Mouse (Mus musculus): ENCODE results near the gene Pnn. TPM values are rescaled to one million over a fixed set of nuclear protein-coding genes. Genes with fewer than 3 reads are reported as not detected.

Pnn gene
- polyA plus RNA-seq, 1 experiment from 2014 or later: 28.9 TPM

DNA sequence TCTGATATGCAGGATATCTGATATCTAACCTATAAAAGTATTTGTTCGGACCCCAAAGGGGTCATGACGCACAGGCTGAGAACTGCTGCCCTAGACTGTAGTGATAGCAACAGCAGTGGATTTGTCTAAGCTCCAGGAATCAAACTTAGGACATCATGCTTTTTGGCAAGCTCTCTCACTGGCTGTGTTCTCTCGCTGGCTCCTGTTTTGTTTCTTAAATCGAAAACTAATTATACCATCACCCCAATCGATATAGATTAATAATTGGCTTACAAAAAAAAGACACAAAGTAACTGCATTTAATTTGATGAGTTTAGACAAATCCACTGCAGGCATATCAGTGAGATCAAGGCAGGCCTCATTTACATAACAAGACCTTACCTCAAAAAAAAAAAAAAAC, 39.8 kb downstream of the Pnn start:
- H3K4me1 ChIP-seq (ENCODE audit: insufficient read depth): 0 out of 2 replicates have a peak, but pooled peaks cover 2% of the 10 kb centered on the region
- ATAC-seq (no peak), DNase-seq (no peak)
- 0 out of 2 replicates have a peak overlapping the region, but pooled peaks have one; percentile 18 for H3K4me2 ChIP-seq (ENCODE audit: low read depth, low read length)
- no peaks in the 10 kb centered on the region for H3K9me3 ChIP-seq (ENCODE audit: low read length)
- H3K4me3 ChIP-seq (ENCODE audit: low read depth, low read length): no peak overlapping the region
- peaks cover 3% of the 10 kb centered on the region; the same call in 1 of the 2 replicates for H3K36me3 ChIP-seq (replicated peaks; ENCODE audit: insufficient read depth, low read length)
- H3K27ac ChIP-seq (ENCODE audit: low read depth): peak overlapping the region; percentile 61; the same call in 1 of the 2 replicates
- 84% methylated on average over 5 of the region's 5 CpGs for WGBS (ENCODE audit: insufficient replicate concordance)
- no peaks in the 10 kb centered on the region for H3K27me3 ChIP-seq (ENCODE audit: insufficient read depth, low read length)
- TF ChIP-seq CTCF (IDR thresholded peaks at IDR 0.05; ENCODE audit: low read depth): no peak
- no peak for TF ChIP-seq EP300 (IDR thresholded peaks at IDR 0.05; ENCODE audit: low read depth)
- no peak overlapping the region for H3K9ac ChIP-seq (replicated peaks)

DNA sequence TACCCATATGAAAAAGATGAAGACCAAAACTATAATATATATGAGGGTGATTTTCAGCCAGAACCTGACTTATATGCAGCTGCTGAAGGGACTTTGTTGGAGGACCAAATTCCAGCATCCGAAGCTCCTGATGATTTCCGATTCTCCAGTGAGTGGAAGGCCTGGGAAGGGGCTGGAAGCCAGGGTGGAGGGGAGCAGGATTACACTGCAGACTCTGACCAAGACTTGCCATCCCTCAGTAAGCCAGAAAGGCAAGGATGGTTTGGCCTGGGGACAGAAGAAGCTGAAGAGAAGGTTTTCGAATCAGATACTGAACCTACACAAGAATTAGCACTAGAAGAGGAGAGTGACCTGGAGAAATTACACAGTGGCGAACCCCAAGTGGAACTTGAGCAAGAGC, 41.2 kb downstream of the Pnn start:
- Histone ChIP-seq H3K9ac (replicated peaks) (no peak overlapping the region), H3K4me2 (ENCODE audit: low read depth, low read length) (no peak overlapping the region), H3K4me1 (ENCODE audit: insufficient read depth) (0 out of 2 replicates have a peak, but pooled peaks cover 2% of the 10 kb centered on the region), H3K4me3 (ENCODE audit: low read depth, low read length) (no peak overlapping the region), H3K9me3 (ENCODE audit: low read length) (no peaks in the 10 kb centered on the region), H3K36me3 (replicated peaks; ENCODE audit: insufficient read depth, low read length) (peaks cover 3% of the 10 kb centered on the region; the same call in 1 of the 2 replicates), H3K27me3 (ENCODE audit: insufficient read depth, low read length) (no peaks in the 10 kb centered on the region), H3K27ac (ENCODE audit: low read depth) (no peak overlapping the region)
- TF ChIP-seq EP300 (IDR thresholded peaks at IDR 0.05; ENCODE audit: low read depth) (no peak), CTCF (IDR thresholded peaks at IDR 0.05; ENCODE audit: low read depth) (no peak)
- WGBS (ENCODE audit: insufficient replicate concordance): 87% methylated on average over 4 of the region's 4 CpGs
- ATAC-seq (no peak), DNase-seq (no peak)

DNA sequence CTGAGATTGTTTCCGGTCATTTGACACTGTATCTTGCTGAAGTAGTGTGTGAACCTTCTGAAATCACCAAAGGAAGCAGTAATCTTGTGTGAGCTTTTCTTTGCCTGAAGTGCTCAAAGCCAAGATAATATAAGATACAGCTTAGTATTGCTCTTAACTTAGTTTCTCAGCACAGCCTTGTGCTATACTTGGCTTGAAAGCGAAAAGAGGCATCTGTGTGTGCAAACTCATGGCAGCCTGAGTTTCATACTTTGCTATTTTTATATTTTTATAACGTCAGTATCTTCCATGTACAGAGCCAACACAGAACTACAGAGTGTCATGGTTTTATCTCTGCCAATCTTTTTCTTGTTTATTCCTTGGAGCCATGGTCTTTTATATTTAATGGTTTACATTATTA, 50.5 kb downstream of the Pnn start:
- ATAC-seq (no peak), DNase-seq (no peak)
- 71% methylated on average over 3 of the region's 3 CpGs for WGBS (ENCODE audit: insufficient replicate concordance)
- Histone ChIP-seq H3K4me2 (ENCODE audit: low read depth, low read length) (no peak overlapping the region), H3K9ac (replicated peaks) (no peak overlapping the region), H3K9me3 (ENCODE audit: low read length) (no peaks in the 10 kb centered on the region), H3K36me3 (replicated peaks; ENCODE audit: insufficient read depth, low read length) (no peaks in the 10 kb centered on the region), H3K4me3 (ENCODE audit: low read depth, low read length) (no peak overlapping the region), H3K4me1 (ENCODE audit: insufficient read depth) (no peaks in the 10 kb centered on the region), H3K27me3 (ENCODE audit: insufficient read depth, low read length) (no peaks in the 10 kb centered on the region), H3K27ac (ENCODE audit: low read depth) (no peak overlapping the region)
- TF ChIP-seq EP300 (IDR thresholded peaks at IDR 0.05; ENCODE audit: low read depth): no peak
- TF ChIP-seq CTCF (IDR thresholded peaks at IDR 0.05; ENCODE audit: low read depth): no peak

Other genes with a start within 250 kb of the Pnn start
- 43.2 and 48.4 TPM in 2 replicates for gene Sec23a, start 54.9 kb upstream of the Pnn start, polyA plus RNA-seq (2015; fragmentation: Nextera tagmentation; extraction: Ambion mirVana)
- 19.5 and 20.0 TPM in 2 replicates for gene Gemin2, start 53.5 kb upstream of the Pnn start, polyA plus RNA-seq (2015; fragmentation: Nextera tagmentation; extraction: Ambion mirVana)
- gene Trappc6b, start 5.4 kb upstream of the Pnn start, polyA plus RNA-seq (2015; fragmentation: Nextera tagmentation; extraction: Ambion mirVana): 49.6 and 50.7 TPM in 2 replicates
- gene Mia2, start 28.9 kb downstream of the Pnn start, polyA plus RNA-seq (2015; fragmentation: Nextera tagmentation; extraction: Ambion mirVana): 74.3 and 75.2 TPM in 2 replicates
- 6.1 and 6.8 TPM in 2 replicates for gene Fbxo33, start 152.8 kb downstream of the Pnn start, polyA plus RNA-seq (2015; fragmentation: Nextera tagmentation; extraction: Ambion mirVana)

Measured in liver, postnatal 0 days (tissue).